Mouse (Mus musculus) adrenal gland, adult 2 months (tissue): ENCODE results near the gene Recql5. TPM values are rescaled to one million over a fixed set of nuclear protein-coding genes. Genes with fewer than 3 reads are reported as not detected.
"Not testable (repeated sequence)": the region's sequence is repeated elsewhere in the genome, so short reads cannot be mapped to it uniquely, and the experiment has no call there.

Experiments used
- DNase-seq: peaks from one replicate; pipeline ENCODE4 v3.0.0; 2021
- polyA plus RNA-seq: library from polyadenylated mRNA; depleted of rRNA; stranded (reverse); fragments of >200 nt; gene quantifications from 2 replicates; pipeline ENCODE4 v1.2.3, GENCODE M21; 2012; rRNA removed
- total RNA-seq, 2 experiments: library from RNA; stranded (reverse); gene quantifications; 2 replicates each; pipeline ENCODE4 v1.2.3; 2021

Gene Recql5
- total and polyA plus RNA-seq, 3 experiments, result 20.8 to 28.3 (median 25.4) TPM

DNA sequence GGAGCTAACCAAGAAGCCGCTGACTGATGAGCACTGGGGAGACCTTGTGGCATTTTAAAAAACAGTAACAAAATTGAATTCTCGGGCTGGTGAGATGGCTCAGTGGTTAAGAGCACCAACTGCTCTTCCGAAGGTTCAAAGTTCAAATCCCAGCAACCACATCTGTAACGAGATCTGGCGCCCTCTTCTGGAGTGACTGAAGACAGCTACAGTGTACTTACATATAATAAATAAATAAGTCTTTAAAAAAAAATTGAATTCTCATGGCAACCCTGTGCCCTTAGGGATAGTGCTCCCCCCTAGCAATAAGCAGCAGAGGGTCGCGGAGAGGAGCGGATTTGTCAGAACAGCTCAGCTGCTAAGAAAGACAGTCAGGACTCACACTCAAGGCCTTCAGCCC lies 69.4 kb downstream of the Recql5 start:
- DNase-seq, result no peak

DNA sequence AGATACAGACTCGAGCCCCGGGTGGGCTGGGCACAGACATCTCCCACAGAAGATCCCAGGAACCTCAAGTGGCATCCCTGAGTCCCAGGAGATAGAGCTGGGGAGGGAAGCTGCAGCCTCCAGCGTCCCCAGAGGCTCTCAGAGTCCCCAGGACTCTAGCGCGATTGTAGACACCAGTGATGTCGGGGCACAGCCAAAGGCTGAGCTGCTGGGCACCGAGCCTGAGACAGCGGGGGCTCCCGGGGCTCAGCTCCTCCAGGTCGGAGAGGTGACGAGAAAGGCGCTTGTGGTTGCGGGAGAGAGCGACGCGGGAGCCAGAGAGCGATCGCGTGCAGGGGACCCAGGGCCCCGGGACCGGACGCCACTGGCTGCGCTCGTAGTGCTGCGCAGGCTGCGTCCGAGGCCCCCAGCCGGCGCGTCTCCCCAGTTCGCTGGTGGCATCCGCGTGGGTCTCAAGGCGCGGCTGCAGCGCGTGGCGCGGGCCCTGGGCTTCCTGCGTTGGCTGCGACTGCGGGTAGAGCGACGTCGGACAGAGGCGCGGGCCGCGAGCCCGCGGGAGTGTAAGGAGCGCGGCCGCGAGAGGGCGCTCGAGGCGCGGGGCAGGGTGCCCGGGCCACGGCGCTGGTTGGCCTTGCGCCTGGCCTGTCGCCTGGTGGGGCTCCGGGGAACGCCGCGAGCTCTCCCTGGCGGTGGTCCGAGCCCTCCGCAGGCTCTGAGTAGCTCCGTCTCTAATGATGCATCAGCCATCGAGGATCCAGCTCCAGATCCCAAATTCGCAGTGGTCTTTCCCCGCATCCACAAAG lies 73.9 kb downstream of the Recql5 start:
- peak; percentile 91 for DNase-seq

DNA sequence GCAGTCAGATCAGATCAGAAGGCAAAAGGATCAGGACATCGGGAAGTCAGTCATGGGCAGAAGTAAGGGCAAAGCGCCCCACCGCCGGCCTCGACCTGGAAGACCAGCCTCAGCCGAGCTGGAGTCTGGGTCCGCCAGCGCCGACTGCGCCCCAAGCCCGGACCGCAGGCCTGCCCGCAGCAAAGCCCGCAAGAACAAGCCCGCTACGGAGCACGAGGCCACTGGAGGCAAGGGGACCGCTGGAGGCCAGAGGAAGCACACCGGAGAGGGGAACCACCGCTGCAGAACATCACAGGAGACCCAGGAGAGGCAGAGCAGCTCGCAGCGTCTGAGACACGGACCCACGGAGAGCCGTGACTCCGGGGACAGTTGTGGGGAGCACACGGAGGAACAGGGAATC lies 74.9 kb downstream of the Recql5 start, which contains the start of gene Myo15b:
Myo15b (plus strand) TSS at position 53 of the 400 bp plus-strand sequence.
- no peak for DNase-seq

DNA sequence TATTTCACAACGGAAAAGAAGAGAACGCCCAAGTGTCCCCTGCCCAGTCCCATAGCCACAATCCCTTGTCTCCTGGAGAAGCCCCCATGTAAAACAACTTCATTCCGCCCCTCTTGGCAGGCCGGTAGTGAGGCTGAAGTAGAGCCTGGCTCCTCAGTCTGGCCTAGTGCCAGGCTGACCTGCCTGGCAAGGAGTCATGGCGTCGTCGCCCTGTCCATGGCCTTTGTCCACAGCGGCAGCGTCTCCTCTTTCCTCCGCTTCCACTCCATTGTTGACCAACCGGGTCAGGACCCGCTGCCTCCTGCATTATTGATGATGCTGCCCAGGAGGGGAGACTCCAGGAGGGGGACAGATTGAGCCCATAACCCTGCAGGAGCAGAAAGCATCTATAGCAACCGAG lies 75.3 kb downstream of the Recql5 start:
- no peak for DNase-seq

DNA sequence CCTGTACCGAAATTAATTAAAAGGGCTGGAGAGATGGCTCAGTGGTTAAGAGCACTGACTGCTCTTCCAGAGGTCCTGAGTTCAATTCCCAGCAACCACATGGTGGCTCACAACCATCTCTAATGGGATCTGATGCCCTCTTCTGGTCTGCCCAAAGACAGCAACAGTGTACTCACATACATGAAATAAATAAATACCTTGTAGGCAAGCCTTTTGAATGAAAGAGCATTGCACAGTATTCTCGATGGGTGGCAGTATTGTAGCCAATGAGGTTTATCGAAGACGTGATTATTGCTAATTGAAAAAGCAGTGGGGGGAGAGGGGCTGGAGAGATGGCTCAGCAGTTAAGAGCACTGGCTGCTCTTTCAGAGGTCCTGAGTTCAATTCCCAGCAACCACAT lies 76.1 kb downstream of the Recql5 start:
- not testable (repeated sequence) for DNase-seq

DNA sequence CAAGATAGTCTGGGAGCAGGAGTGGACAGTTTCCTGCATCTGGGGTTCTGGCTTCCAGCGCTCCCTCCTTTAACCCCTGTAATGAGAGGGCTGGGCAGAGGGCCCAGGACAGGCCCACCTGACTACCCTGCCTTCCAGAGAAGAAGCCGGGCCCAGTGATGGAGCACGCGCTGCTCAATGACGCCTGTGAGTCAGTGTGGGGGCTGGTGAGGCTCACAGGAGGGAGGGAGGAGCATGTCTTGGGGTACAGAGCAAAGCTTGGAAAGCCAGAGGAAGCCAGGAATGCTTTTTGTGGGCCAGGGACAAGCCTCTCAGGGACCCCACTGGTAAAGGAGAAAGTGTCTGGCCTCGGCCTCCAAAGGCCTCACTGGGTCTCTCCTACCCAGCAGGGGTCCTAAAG lies 78.6 kb downstream of the Recql5 start:
- DNase-seq, result no peak

DNA sequence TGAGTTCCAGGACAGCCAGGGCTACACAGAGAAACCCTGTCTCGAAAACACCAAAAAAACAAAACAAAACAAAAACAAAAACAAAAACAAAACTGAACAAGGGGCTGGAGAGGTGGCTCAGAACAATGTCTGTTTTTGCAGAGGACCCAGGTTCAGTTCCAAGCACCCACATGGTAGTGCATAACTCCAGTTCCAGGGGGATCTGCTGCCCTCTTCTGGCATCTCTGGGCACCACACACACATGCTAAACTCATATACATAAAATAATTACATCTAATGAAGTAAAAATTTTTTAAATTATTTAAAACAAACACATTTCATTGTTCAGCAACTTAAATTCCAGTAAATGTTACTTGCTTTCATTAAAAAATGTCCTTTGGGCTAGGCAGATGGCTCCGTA lies 87.5 kb downstream of the Recql5 start:
- no peak for DNase-seq

DNA sequence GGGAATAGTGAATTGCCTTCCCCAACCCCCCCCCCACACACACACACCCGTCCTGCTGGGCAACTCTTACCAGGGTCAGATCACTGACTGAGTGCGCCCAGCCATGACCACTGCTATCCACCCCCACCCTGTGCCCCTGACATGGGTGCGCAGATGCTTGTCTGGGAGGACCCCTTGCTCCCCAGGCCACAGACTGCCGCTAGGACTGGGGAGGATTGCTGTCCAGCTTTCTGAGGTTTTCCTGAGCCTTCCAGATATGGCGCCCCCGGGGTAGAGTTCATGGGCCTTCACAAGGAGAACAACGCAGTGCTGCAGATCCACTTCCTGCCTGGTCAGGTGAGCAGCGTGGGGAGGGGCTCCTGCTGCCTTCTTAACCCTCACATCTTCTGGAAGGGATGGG lies 89.0 kb downstream of the Recql5 start:
- DNase-seq, result no peak

DNA sequence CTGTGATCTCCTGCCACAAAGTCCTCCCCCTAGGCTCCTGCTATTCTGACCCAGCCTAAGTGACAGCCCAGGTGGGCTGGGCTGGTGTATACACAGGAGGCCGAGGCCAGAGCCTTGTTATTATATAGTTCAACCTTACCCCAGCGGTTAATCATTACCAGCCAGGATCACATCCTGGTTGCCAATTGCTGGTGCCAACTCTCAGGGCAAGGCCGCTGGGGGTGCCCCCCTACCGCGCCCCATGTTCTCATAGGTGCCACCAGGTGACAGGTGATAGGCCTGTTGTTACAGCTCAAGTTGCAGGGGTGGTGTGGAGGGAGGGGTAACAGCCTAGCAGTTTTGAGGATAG lies 89.4 kb downstream of the Recql5 start:
- no peak for DNase-seq

DNA sequence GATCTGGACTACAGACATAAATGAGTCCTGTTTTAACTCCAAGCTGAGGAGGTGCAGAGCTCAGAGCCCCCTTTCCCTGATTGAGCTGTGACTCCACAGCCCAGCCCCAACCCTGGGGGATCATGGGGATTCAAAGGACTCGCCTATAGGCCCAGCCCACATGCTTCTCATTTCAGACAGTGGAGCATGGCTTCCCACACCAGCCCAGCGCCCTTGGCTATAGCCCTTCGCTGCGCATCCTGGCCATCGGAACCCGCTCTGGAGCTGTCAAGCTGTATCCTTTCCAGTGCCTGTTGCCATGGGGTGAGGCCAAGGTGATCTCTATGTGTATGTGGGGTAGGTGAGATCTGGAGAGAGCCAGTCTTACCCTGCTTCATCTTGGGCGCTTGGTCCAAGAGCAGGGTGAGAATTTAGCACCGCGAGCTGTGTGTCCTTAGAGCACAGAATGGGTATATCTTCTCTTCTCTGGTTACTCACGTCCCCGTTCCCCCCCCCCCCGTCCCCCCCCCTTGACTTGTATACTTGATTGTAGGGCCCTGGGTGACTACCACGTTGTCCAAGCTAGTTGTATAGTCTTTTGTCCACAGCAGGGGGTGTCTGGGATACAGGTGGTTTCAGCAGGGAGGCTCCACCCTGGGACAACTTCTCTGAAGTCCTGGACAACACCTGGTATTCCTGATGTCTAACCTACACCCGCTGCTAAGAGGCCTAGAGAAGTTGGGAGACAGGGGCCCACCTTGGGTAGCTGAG lies 90.0 kb downstream of the Recql5 start:
- no peak for DNase-seq

Other genes with a start within 250 kb of the Recql5 start
- 100 to 1,000 TPM; 136 to 162 TPM for gene Grb2, start 224.9 kb downstream of the Recql5 start, total RNA-seq
- 41.2 and 50.8 TPM in 2 replicates for gene Grb2, start 224.9 kb downstream of the Recql5 start, polyA plus RNA-seq
- gene Tmem94, start 168.0 kb downstream of the Recql5 start, total RNA-seq, result 10 to 100 TPM; 70.6 to 85.9 TPM
- 158 and 165 TPM in 2 replicates for gene Tmem94, start 168.0 kb downstream of the Recql5 start, polyA plus RNA-seq
- 10 to 100 TPM; 53.7 to 64.2 TPM for gene Caskin2, start 119.8 kb downstream of the Recql5 start, total RNA-seq
- gene Caskin2, start 119.8 kb downstream of the Recql5 start, polyA plus RNA-seq, result 110 and 114 TPM in 2 replicates
- 10 to 100 TPM; 15.8 to 20.7 TPM for gene Tsen54, start 118.8 kb downstream of the Recql5 start, total RNA-seq
- gene Tsen54, start 118.8 kb downstream of the Recql5 start, polyA plus RNA-seq, result 43.9 and 61.6 TPM in 2 replicates
- gene Llgl2, start 109.4 kb downstream of the Recql5 start, total RNA-seq, result 10 to 100 TPM in 1 of 2 experiments, 1 to 10 TPM in 1; 7.6 to 13.1 TPM
- 24.4 and 29.5 TPM in 2 replicates for gene Llgl2, start 109.4 kb downstream of the Recql5 start, polyA plus RNA-seq
- under 1 TPM in 1 of 2 experiments, not detected in 1; 0.35 TPM for gene Myo15b, start 75.1 kb downstream of the Recql5 start, total RNA-seq
- 0.13 and 0.47 TPM in 2 replicates for gene Myo15b, start 75.1 kb downstream of the Recql5 start, polyA plus RNA-seq
- gene Smim5, start 33.5 kb downstream of the Recql5 start, total RNA-seq, result 1 to 10 TPM in 1 of 2 experiments, under 1 TPM in 1; 0.58 to 1.3 TPM
- 0.86 and 0.99 TPM in 2 replicates for gene Smim5, start 33.5 kb downstream of the Recql5 start, polyA plus RNA-seq
- not detected for gene Smim6, start 21.5 kb downstream of the Recql5 start, total RNA-seq
- not detected in 2 replicates for gene Smim6, start 21.5 kb downstream of the Recql5 start, polyA plus RNA-seq
- gene Sap30bp, start 195 bp downstream of the Recql5 start, total RNA-seq, result 10 to 100 TPM; 31.8 to 44.5 TPM
- 31.4 and 33.8 TPM in 2 replicates for gene Sap30bp, start 195 bp downstream of the Recql5 start, polyA plus RNA-seq
- gene Itgb4, start 41.2 kb upstream of the Recql5 start, total RNA-seq, result 1 to 10 TPM; 2.1 to 4.3 TPM
- gene Itgb4, start 41.2 kb upstream of the Recql5 start, polyA plus RNA-seq, result 3.9 and 4.8 TPM in 2 replicates
- 10 to 100 TPM; 30.6 to 45.6 TPM for gene Galk1, start 79.2 kb upstream of the Recql5 start, total RNA-seq
- 68.6 and 71.3 TPM in 2 replicates for gene Galk1, start 79.2 kb upstream of the Recql5 start, polyA plus RNA-seq
- 100 to 1,000 TPM; 270 to 363 TPM for gene H3f3b, start 94.5 kb upstream of the Recql5 start, total RNA-seq
- gene H3f3b, start 94.5 kb upstream of the Recql5 start, polyA plus RNA-seq, result 76.2 and 92.7 TPM in 2 replicates
- 10 to 100 TPM; 20.2 to 21.2 TPM for gene Unk, start 96.8 kb upstream of the Recql5 start, total RNA-seq
- 46.0 and 58.5 TPM in 2 replicates for gene Unk, start 96.8 kb upstream of the Recql5 start, polyA plus RNA-seq
- gene Unc13d, start 144.5 kb upstream of the Recql5 start, total RNA-seq, result 1 to 10 TPM in 1 of 2 experiments, under 1 TPM in 1; 0.83 to 1.0 TPM
- 2.3 and 3.4 TPM in 2 replicates for gene Unc13d, start 144.5 kb upstream of the Recql5 start, polyA plus RNA-seq
- 100 to 1,000 TPM; 165 to 185 TPM for gene Wbp2, start 153.5 kb upstream of the Recql5 start, total RNA-seq
- 517 and 528 TPM in 2 replicates for gene Wbp2, start 153.5 kb upstream of the Recql5 start, polyA plus RNA-seq
- 10 to 100 TPM; 10.3 to 17.9 TPM for gene Trim47, start 193.7 kb upstream of the Recql5 start, total RNA-seq
- 49.1 and 68.9 TPM in 2 replicates for gene Trim47, start 193.7 kb upstream of the Recql5 start, polyA plus RNA-seq
- gene Trim65, start 197.7 kb upstream of the Recql5 start, total RNA-seq, result 10 to 100 TPM in 1 of 2 experiments, 1 to 10 TPM in 1; 9.5 to 11.8 TPM
- 15.9 and 16.0 TPM in 2 replicates for gene Trim65, start 197.7 kb upstream of the Recql5 start, polyA plus RNA-seq
- 100 to 1,000 TPM; 102 to 108 TPM for gene Mrpl38, start 205.4 kb upstream of the Recql5 start, total RNA-seq
- 134 and 167 TPM in 2 replicates for gene Mrpl38, start 205.4 kb upstream of the Recql5 start, polyA plus RNA-seq
- 10 to 100 TPM; 30.4 to 37.8 TPM for gene Fbf1, start 234.7 kb upstream of the Recql5 start, total RNA-seq
- gene Fbf1, start 234.7 kb upstream of the Recql5 start, polyA plus RNA-seq, result 19.5 and 21.4 TPM in 2 replicates